Mouse (Mus musculus): ENCODE results near the gene Stt3b.

Stt3b gene

GRCm38 (mm10) chr9:115209737-115210136 is 100.5 kb downstream of the Stt3b start:
- no peak for DNase-seq

GRCm38 (mm10) chr9:115206219-115206618 is 104.0 kb downstream of the Stt3b start:
- no peak for DNase-seq

- no peak for DNase-seq
Measured at GRCm38 (mm10) chr9:115205491-115205890, 104.7 kb downstream of the Stt3b start.

- DNase-seq, result no peak
Measured at GRCm38 (mm10) chr9:115203136-115203535, 107.1 kb downstream of the Stt3b start.

GRCm38 (mm10) chr9:115201264-115201663 is 109.0 kb downstream of the Stt3b start:
- no peak for DNase-seq

GRCm38 (mm10) chr9:115200166-115200862 is 109.9 kb downstream of the Stt3b start:
- DNase-seq, result no peak

GRCm38 (mm10) chr9:115197082-115197481 is 113.1 kb downstream of the Stt3b start:
- DNase-seq, result peak; percentile 26

- DNase-seq, result no peak
Measured at GRCm38 (mm10) chr9:115192890-115193289, 117.3 kb downstream of the Stt3b start.
